Mouse (Mus musculus): Measurements from ENCODE around the gene Yipf2. TPM values are rescaled to one million over a fixed set of nuclear protein-coding genes. Genes with fewer than 3 reads are reported as not detected.
"Not testable (repeated sequence)": the region's sequence is repeated elsewhere in the genome, so short reads cannot be mapped to it uniquely, and the experiment has no call there.

The Yipf2 gene
- polyA plus RNA-seq, 1 experiment from 2014 or later, result 28.7 TPM

- peak; percentile 97 for ATAC-seq
- H3K9me3 ChIP-seq, result no peaks in the 10 kb centered on the region
- no peaks in the 10 kb centered on the region for H3K27me3 ChIP-seq
- H3K4me3 ChIP-seq (replicated peaks), result peak within 1 kb of the TSS; percentile 71
- under 1% methylated on average over 37 of the region's 45 CpGs for WGBS
- peak within 1 kb of the TSS; percentile 58 for H3K4me2 ChIP-seq (replicated peaks)
- peak within 1 kb of the TSS; percentile 85 for H3K9ac ChIP-seq (replicated peaks)
- peak within 1 kb of the TSS; percentile 98 for H3K27ac ChIP-seq
- no peaks in the 10 kb centered on the region for H3K36me3 ChIP-seq
- peaks cover 32% of the 10 kb centered on the region for H3K4me1 ChIP-seq (replicated peaks)
Measured at GRCm38 (mm10) chr9:21615617-21616231, 23.1 kb upstream of the Yipf2 start, which contains the start of gene Smarca4. TSS of gene Smarca4 (plus strand) at chr9:21616169.

GRCm38 (mm10) chr9:21614864-21615616, 22.4 kb upstream of the Yipf2 start:
- WGBS, result 78% methylated on average over 15 of the region's 15 CpGs
- Histone ChIP-seq H3K4me3 (replicated peaks) (peak overlapping the region; percentile 71), H3K4me1 (replicated peaks) (peaks cover 28% of the 10 kb centered on the region), H3K9me3 (no peaks in the 10 kb centered on the region), H3K36me3 (no peaks in the 10 kb centered on the region), H3K9ac (replicated peaks) (peak overlapping the region; percentile 78), H3K27ac (peak overlapping the region; percentile 98), H3K4me2 (replicated peaks) (peak overlapping the region; percentile 58), H3K27me3 (no peaks in the 10 kb centered on the region)
- ATAC-seq, result no peak

- Histone ChIP-seq H3K27me3 (no peaks in the 10 kb centered on the region), H3K9me3 (no peaks in the 10 kb centered on the region), H3K27ac (no peak overlapping the region), H3K4me2 (replicated peaks) (no peak overlapping the region), H3K4me1 (replicated peaks) (peaks cover 2% of the 10 kb centered on the region; the same call in 1 of the 2 replicates), H3K36me3 (no peaks in the 10 kb centered on the region), H3K9ac (replicated peaks) (no peak overlapping the region), H3K4me3 (replicated peaks) (no peak overlapping the region)
- WGBS, result 93% methylated on average over 1 of the region's 1 CpGs
- ATAC-seq, result no peak
Measured at GRCm38 (mm10) chr9:21609861-21610260, 17.2 kb upstream of the Yipf2 start.

- Histone ChIP-seq H3K4me1 (replicated peaks) (no peaks in the 10 kb centered on the region), H3K36me3 (no peaks in the 10 kb centered on the region), H3K27ac (no peak overlapping the region), H3K4me3 (replicated peaks) (no peak overlapping the region), H3K9ac (replicated peaks) (no peak overlapping the region), H3K4me2 (replicated peaks) (no peak overlapping the region), H3K9me3 (no peaks in the 10 kb centered on the region), H3K27me3 (no peaks in the 10 kb centered on the region)
- 100% methylated on average over 1 of the region's 1 CpGs for WGBS
- ATAC-seq, result no peak
Measured at GRCm38 (mm10) chr9:21606648-21607047, 14.0 kb upstream of the Yipf2 start.

DNA sequence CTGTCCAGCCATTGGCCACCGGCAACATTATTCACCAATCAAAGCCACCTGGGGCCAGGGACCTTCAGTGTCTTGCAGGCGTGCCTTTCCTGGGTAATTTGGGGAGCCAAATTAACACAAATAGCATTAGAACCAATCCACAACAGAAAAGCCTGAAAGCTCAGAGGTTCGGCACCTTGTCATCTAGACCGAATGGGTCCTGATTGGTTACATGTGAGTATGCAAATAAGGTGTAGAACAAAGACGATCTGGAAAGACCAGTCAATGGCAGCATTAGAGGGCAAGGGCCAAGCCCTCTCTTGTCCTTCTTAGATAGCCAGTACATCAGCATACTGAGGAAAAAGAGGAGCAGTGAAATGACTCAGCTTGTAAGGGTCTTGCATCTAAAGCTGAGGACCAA, 13.2 kb upstream of the Yipf2 start:
- Histone ChIP-seq H3K4me1 (replicated peaks) (no peaks in the 10 kb centered on the region), H3K36me3 (no peaks in the 10 kb centered on the region), H3K4me3 (replicated peaks) (no peak overlapping the region), H3K27me3 (no peaks in the 10 kb centered on the region), H3K9me3 (no peaks in the 10 kb centered on the region), H3K4me2 (replicated peaks) (no peak overlapping the region), H3K27ac (no peak overlapping the region), H3K9ac (replicated peaks) (no peak overlapping the region)
- ATAC-seq, result no peak
- WGBS, result 73% methylated on average over 5 of the region's 5 CpGs

DNA sequence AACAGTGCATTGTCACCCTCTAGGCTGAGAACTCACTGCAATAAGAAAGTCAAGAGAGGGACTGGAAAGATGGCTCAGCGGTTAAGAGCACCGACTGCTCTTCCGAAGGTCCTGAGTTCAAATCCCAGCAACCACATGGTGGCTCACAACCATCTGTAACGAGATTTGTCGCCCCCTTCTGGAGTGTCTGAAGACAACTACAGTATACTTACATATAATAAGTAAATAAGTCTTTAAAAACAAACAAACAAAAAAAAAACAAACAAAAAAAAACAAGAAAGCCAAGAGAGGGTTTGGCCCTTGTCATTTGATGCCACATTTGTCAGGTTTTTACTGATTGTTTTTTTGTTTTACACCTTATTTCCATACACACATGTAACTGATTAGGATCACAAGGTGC, 11.5 kb upstream of the Yipf2 start:
- Histone ChIP-seq H3K36me3 (no peaks in the 10 kb centered on the region), H3K9ac (replicated peaks) (no peak overlapping the region), H3K27me3 (no peaks in the 10 kb centered on the region), H3K4me3 (replicated peaks) (no peak overlapping the region), H3K9me3 (no peaks in the 10 kb centered on the region), H3K4me2 (replicated peaks) (no peak overlapping the region), H3K27ac (no peak overlapping the region), H3K4me1 (replicated peaks) (no peaks in the 10 kb centered on the region)
- 73% methylated on average over 5 of the region's 5 CpGs for WGBS
- ATAC-seq, result no peak

GRCm38 (mm10) chr9:21601722-21602399, 9.2 kb upstream of the Yipf2 start:
- H3K27me3 ChIP-seq, result no peaks in the 10 kb centered on the region
- H3K9me3 ChIP-seq, result no peaks in the 10 kb centered on the region
- H3K27ac ChIP-seq, result no peak overlapping the region
- H3K4me2 ChIP-seq (replicated peaks), result no peak overlapping the region
- H3K4me1 ChIP-seq (replicated peaks), result no peaks in the 10 kb centered on the region
- WGBS, result 49% methylated on average over 10 of the region's 10 CpGs
- H3K9ac ChIP-seq (replicated peaks), result no peak overlapping the region
- H3K36me3 ChIP-seq, result no peaks in the 10 kb centered on the region
- no peak overlapping the region for H3K4me3 ChIP-seq (replicated peaks)
- peak; percentile 72 for ATAC-seq

DNA sequence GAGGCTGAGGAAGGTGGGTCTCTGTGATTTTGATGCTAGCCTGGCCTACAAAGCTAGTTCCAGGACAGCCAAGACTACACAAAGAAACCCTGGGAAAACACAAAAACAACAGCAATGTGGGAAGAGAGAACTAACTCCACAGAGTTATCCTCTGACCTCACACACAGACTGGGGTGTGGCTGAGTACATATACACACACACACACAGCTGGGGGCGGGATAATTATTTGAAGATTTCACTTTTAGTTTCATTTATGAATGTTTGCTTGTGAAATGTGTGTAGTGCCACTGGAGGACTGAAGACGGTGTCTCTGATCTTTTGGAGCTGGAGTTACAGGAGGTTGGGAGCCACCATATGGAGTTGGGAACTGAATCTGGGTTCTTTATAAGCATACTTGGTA, 8.4 kb upstream of the Yipf2 start:
- Histone ChIP-seq H3K4me1 (replicated peaks) (no peaks in the 10 kb centered on the region), H3K27ac (no peak overlapping the region), H3K4me2 (replicated peaks) (no peak overlapping the region), H3K9me3 (no peaks in the 10 kb centered on the region), H3K9ac (replicated peaks) (no peak overlapping the region), H3K27me3 (no peaks in the 10 kb centered on the region), H3K36me3 (peaks cover 5% of the 10 kb centered on the region), H3K4me3 (replicated peaks) (no peak overlapping the region)
- WGBS, result 87% methylated on average over 2 of the region's 2 CpGs
- no peak for ATAC-seq

DNA sequence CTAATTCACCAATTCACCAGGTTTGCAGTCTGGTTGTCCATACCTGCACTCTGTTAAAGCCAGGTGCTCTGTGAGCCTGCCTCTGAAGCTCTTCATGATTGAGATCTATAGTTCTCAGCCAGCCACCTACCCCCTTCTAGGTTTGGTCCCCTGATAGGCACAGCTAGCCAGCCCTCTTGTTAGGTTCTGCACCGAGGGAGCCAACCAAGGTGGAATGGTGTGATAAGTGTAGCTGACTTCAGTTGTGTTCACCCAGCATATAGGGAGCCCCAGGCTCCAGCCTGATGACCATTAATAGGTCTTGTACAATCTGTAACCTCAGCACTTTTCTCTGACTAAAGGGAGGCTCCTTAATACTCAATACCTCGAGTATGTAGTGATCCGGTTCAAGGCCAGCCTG, 7.6 kb upstream of the Yipf2 start:
- Histone ChIP-seq H3K4me3 (replicated peaks) (no peak overlapping the region), H3K27me3 (no peaks in the 10 kb centered on the region), H3K4me1 (replicated peaks) (peaks cover under 1% of the 10 kb centered on the region), H3K9me3 (no peaks in the 10 kb centered on the region), H3K4me2 (replicated peaks) (no peak overlapping the region), H3K9ac (replicated peaks) (no peak overlapping the region), H3K36me3 (peaks cover 12% of the 10 kb centered on the region), H3K27ac (no peak overlapping the region)
- no peak for ATAC-seq
- 79% methylated on average over 3 of the region's 3 CpGs for WGBS

- Histone ChIP-seq H3K4me1 (replicated peaks) (peaks cover 19% of the 10 kb centered on the region), H3K4me2 (replicated peaks) (no peak overlapping the region), H3K27ac (no peak overlapping the region), H3K27me3 (no peaks in the 10 kb centered on the region), H3K9ac (replicated peaks) (no peak overlapping the region), H3K36me3 (peaks cover 19% of the 10 kb centered on the region), H3K9me3 (no peaks in the 10 kb centered on the region), H3K4me3 (replicated peaks) (no peak overlapping the region)
- ATAC-seq, result no peak
- 48% methylated on average over 2 of the region's 2 CpGs for WGBS
Measured at GRCm38 (mm10) chr9:21598198-21598597, 5.6 kb upstream of the Yipf2 start.

- Histone ChIP-seq H3K27ac (no peak overlapping the region), H3K9me3 (no peaks in the 10 kb centered on the region), H3K4me2 (replicated peaks) (peak overlapping the region; percentile 98; the same call in 1 of the 2 replicates), H3K4me3 (replicated peaks) (peak overlapping the region; percentile 100; the same call in 1 of the 2 replicates), H3K27me3 (no peaks in the 10 kb centered on the region), H3K4me1 (replicated peaks) (peaks cover 33% of the 10 kb centered on the region), H3K9ac (replicated peaks) (no peak overlapping the region), H3K36me3 (peaks cover 24% of the 10 kb centered on the region)
- WGBS, result 96% methylated on average over 2 of the region's 2 CpGs
- ATAC-seq, result no peak
Measured at GRCm38 (mm10) chr9:21594838-21595237, 2.2 kb upstream of the Yipf2 start.

- WGBS, result 93% methylated on average over 8 of the region's 8 CpGs
- Histone ChIP-seq H3K4me2 (replicated peaks) (peak overlapping the region; percentile 98), H3K4me3 (replicated peaks) (peak overlapping the region; percentile 100), H3K9ac (replicated peaks) (peak overlapping the region; percentile 94), H3K4me1 (replicated peaks) (peaks cover 33% of the 10 kb centered on the region), H3K36me3 (peaks cover 29% of the 10 kb centered on the region)
- H3K27ac ChIP-seq, ATAC-seq, H3K9me3 ChIP-seq, H3K27me3 ChIP-seq: not testable (repeated sequence)
Measured at GRCm38 (mm10) chr9:21594350-21594749, 1.7 kb upstream of the Yipf2 start.

Data from midbrain, embryonic 13.5 days (tissue).